Mouse (Mus musculus) brain, embryonic 14.5 days (tissue): ENCODE measurements around the gene Kcnd3.

ENCODE experiments used
- CTCF ChIP-seq: fragments of 200-500 bp; IDR thresholded peaks from 2 replicates; pipeline ENCODE4 v1.5.1; 2012; ENCODE audit warnings: inconsistent platforms, mild to moderate bottlenecking, moderate library complexity, borderline replicate concordance; ENCODE audit not compliant: insufficient read depth, insufficient read length; ENCODE audit errors: extremely low read depth
- POLR2A ChIP-seq: fragments of 200-500 bp; IDR thresholded peaks from 2 replicates; pipeline ENCODE4 v1.6.1; 2012; ENCODE audit warnings: mild to moderate bottlenecking, inconsistent platforms, borderline replicate concordance; ENCODE audit not compliant: poor library complexity, insufficient read depth, insufficient read length, severe bottlenecking; ENCODE audit errors: extremely low read depth

GRCm38 (mm10) chr3:105542741-105543140 lies 90.6 kb downstream of the Kcnd3 start:
- TF ChIP-seq POLR2A: no peak
- TF ChIP-seq CTCF: no peak
